Mouse (Mus musculus) kidney, embryonic 14.5 days (tissue): ENCODE results near the gene Cdiptos. TPM values are rescaled to one million over a fixed set of nuclear protein-coding genes. Genes with fewer than 3 reads are reported as not detected.

Experiments used
- ATAC-seq: fragments of 200-750 bp; cut with Nextera tagmentation; 2 replicates; pipeline ENCODE4 v1.8.0; 2017; ENCODE audit warnings: moderate number of reproducible peaks, mild to moderate bottlenecking, moderate TSS enrichment, moderate library complexity; ENCODE audit not compliant: low FRiP score, low TSS enrichment
- H3K27ac ChIP-seq: fragments of 300-500 bp; sonication (generic); 2 replicates; pipeline ENCODE4 v1.5.1; 2014; ENCODE audit warnings: low read depth, mild to moderate bottlenecking, low read length, moderate library complexity, mixed read lengths
- H3K27me3 ChIP-seq: fragments of 300-500 bp; sonication (generic); 2 replicates; pipeline ENCODE4 v1.6.1; 2014; ENCODE audit warnings: mild to moderate bottlenecking, low read length; ENCODE audit not compliant: control insufficient read depth, insufficient read depth
- H3K36me3 ChIP-seq: fragments of 300-500 bp; sonication (generic); 2 replicates; pipeline ENCODE4 v1.6.1; 2014; ENCODE audit warnings: low read length, mixed read lengths; ENCODE audit not compliant: control insufficient read depth, insufficient read depth
- H3K4me1 ChIP-seq: fragments of 300-500 bp; sonication (generic); 2 replicates; pipeline ENCODE4 v1.6.1; 2014; ENCODE audit warnings: low read length, mixed read lengths; ENCODE audit not compliant: control insufficient read depth, insufficient read depth
- H3K4me2 ChIP-seq: fragments of 300-500 bp; sonication (generic); replicated peaks from 2 replicates; pipeline ENCODE4 v1.6.1; 2014; ENCODE audit warnings: low read depth, mild to moderate bottlenecking, low read length
- H3K4me3 ChIP-seq: fragments of 300-500 bp; sonication (generic); 2 replicates; pipeline ENCODE4 v1.5.1; 2014; ENCODE audit warnings: mild to moderate bottlenecking, low read length
- H3K9ac ChIP-seq: fragments of 300-500 bp; sonication (generic); 2 replicates; pipeline ENCODE4 v1.6.1; 2014; ENCODE audit warnings: low read depth, mild to moderate bottlenecking, low read length, moderate library complexity
- H3K9me3 ChIP-seq: fragments of 300-500 bp; sonication (generic); 2 replicates; pipeline ENCODE4 v1.6.1; 2016; ENCODE audit warnings: low read length; ENCODE audit not compliant: control insufficient read depth
- WGBS: fragments of 180-500 bp; shearing (Covaris S2); extraction: QIAGEN DNeasy Blood & Tissue Kit; methylation state at CpG from one replicate; pipeline ENCODE4 v1.1.7; 2014; 5-methylcytosine and 5-hydroxymethylcytosine counted together
- polyA plus RNA-seq: library from polyadenylated mRNA; unstranded; fragments of >200 nt; fragmentation: Nextera tagmentation; extraction: Ambion mirVana; gene quantifications from 2 replicates; pipeline ENCODE4 v1.2.1, GENCODE M21; 2014

Gene Cdiptos
- polyA plus RNA-seq, 1 experiment from 2014 or later = 1.3 TPM

DNA sequence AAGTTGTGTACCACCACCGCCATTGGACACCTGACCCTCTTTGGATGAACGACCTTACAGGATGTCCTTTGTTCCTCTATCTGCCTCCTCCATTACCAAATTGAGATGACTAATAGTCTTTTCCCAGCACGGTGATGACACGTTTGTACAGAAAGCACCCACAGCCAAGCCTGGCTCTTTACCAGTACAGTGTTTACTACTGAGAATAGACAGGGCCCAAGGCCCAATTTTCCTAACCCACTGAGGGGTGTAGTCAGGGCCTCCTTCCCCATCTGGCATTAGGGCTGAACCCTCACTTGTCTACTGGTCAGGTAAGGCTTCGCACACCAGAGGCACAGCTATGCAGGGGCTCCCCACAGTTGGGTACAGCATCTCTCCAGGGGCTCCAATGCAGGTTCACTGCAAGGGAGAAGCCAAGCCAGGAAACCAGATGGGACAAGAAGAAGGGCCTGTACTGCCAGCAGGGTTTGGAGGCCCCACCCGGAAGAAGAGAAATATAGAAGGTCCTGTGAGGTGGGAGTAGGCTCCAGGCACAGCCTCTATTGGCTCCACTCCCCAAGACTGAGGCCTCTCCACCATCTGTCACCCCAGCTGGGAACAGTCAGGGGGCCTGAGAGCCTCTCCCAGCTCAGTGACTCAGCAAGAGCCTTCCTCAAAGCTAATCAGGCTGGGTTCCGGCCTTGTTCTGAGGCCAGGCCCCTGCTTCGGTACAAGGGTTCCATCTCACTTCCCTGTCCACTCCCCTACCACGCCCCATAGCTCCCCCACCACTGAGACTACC is 32.5 kb upstream of the Cdiptos start:
- Histone ChIP-seq H3K4me1 (peaks cover 9% of the 10 kb centered on the region), H3K27me3 (no peaks in the 10 kb centered on the region), H3K27ac (peak overlapping the region; percentile 77; the same call in 1 of the 2 replicates), H3K9me3 (no peaks in the 10 kb centered on the region), H3K4me3 (no peak overlapping the region), H3K36me3 (peaks cover 10% of the 10 kb centered on the region; the same call in 1 of the 2 replicates), H3K4me2 (no peak overlapping the region), H3K9ac (peak overlapping the region; percentile 45)
- peak; percentile 83 for ATAC-seq
- 46% methylated on average over 8 of the region's 9 CpGs for WGBS

DNA sequence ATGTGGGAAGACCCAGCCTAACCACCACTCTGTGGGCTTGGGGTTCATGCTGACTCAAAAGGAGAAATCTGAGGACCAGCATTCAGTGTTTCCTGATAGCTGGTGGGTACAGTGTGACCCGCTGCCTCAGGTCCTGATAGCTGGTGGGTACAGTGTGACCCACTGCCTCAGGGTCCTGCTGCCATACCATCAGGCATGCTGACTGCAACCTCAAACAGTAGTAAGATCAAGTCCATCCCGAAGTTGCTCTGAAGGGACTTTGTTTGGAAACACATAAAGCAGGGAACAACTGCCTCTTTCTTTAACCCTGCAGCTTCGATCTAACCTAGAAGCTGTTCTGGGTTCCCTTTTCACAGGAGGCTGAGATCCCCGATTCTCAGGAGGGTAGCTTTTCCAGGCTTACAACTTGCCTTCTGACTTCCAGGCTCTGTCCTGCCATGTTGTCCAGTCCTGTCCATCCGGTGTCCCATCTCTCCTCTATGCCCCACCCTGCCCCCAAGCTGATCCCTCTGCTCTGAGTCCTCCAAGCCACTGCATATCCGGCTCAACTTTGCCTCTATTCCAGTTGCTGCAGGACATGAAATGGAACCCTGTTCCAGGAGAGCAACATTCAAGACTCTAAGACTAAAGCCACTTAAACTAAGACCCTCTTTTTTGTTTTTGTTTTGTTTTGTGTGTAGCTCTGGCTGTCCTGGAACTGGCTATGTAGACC is 31.6 kb upstream of the Cdiptos start:
- H3K9ac ChIP-seq = no peak overlapping the region
- peaks cover 9% of the 10 kb centered on the region for H3K4me1 ChIP-seq
- peaks cover 4% of the 10 kb centered on the region; the same call in 1 of the 2 replicates for H3K36me3 ChIP-seq
- H3K4me2 ChIP-seq = no peak overlapping the region
- WGBS = 86% methylated on average over 6 of the region's 6 CpGs
- no peak for ATAC-seq
- no peak overlapping the region for H3K4me3 ChIP-seq
- H3K27me3 ChIP-seq = no peaks in the 10 kb centered on the region
- no peak overlapping the region for H3K27ac ChIP-seq
- no peaks in the 10 kb centered on the region for H3K9me3 ChIP-seq

DNA sequence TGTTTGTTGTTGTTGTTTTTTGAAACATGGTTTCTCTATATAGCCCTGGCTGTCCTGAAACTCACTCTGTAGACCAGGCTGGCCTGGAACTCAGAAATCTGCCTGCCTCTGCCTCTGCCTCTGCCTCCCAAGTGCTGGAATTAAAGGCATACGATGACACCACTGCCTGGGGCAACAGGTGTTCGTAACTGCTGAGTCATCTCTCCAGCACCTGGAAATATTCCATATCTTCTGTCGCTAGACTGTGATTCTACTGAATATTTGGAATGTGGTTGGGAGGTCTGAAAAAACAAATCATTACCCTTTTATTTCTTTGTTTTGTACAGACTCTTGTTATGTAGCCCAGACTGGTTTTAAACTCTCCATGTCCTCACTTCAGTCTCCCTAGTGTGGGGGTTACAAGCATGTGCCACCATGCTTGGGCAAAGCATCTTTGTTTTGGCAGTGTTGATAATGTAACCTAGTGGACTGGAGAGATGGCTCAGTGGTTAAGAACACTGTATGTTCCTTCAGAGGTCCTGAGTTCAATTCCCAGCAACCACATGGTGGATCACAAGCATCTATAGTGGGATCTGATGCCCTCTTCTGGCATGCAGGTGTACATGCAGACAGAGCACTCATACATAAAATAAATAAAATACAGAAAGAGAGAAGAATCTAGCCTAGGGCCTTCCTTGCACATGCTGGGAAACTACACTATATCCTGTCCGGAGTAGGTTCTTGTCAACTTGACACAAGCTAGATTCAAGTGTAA is 28.4 kb upstream of the Cdiptos start:
- Histone ChIP-seq H3K4me1 (peaks cover 4% of the 10 kb centered on the region), H3K4me3 (no peak overlapping the region), H3K9ac (no peak overlapping the region), H3K27ac (no peak overlapping the region), H3K4me2 (no peak overlapping the region), H3K9me3 (no peaks in the 10 kb centered on the region), H3K27me3 (no peaks in the 10 kb centered on the region), H3K36me3 (no peaks in the 10 kb centered on the region)
- WGBS = 88% methylated on average over 4 of the region's 4 CpGs
- no peak for ATAC-seq

DNA sequence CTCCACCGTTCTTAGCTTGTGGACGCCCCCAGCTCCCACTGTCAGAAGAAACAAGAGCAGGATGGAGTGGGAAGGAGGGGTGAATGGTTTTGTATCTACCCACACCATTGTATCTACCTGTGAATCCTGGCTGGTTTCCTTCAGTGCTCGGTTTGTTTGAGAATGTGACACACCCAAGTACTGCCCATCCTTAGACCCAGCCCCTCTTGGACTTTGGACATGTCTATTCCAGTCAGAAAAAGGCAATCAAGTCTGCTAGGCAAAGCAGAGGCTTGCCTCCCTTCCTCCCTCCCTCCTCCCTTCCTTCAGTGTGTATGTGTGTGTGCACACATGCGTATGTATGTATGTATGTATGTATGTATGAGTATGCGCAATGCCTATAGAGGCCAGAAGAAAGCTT is 27.7 kb upstream of the Cdiptos start:
- no peak for ATAC-seq
- no peak overlapping the region for H3K4me2 ChIP-seq
- no peak overlapping the region for H3K9ac ChIP-seq
- H3K36me3 ChIP-seq = no peaks in the 10 kb centered on the region
- no peaks in the 10 kb centered on the region for H3K27me3 ChIP-seq
- no peak overlapping the region for H3K4me3 ChIP-seq
- H3K9me3 ChIP-seq = no peaks in the 10 kb centered on the region
- 87% methylated on average over 5 of the region's 5 CpGs for WGBS
- peaks cover 4% of the 10 kb centered on the region for H3K4me1 ChIP-seq
- H3K27ac ChIP-seq = no peak overlapping the region

DNA sequence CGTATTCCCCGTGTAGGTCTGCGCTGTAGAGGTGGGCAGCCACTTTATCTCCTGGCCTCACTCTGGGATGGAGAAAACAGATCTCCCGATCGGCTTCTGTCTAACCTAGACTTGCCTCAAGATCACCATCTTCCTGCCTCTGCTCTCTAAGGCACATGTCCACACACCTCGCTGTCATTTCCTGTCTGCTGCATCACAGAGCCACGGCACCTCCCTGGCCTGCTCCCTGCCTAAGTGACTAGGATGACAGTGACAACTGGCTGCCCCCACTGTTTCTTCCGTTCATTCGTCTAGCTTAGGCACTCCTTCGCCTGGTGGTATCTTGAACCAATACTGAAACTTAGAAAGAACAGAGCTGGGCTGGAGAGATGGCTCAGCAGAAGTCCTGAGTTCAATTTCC is 23.7 kb upstream of the Cdiptos start:
- 73% methylated on average over 10 of the region's 10 CpGs for WGBS
- no peak overlapping the region for H3K4me2 ChIP-seq
- H3K9ac ChIP-seq = no peak overlapping the region
- H3K4me3 ChIP-seq = no peak overlapping the region
- no peak for ATAC-seq
- H3K36me3 ChIP-seq = no peaks in the 10 kb centered on the region
- H3K4me1 ChIP-seq = no peaks in the 10 kb centered on the region
- H3K27me3 ChIP-seq = no peaks in the 10 kb centered on the region
- H3K27ac ChIP-seq = no peak overlapping the region
- no peaks in the 10 kb centered on the region for H3K9me3 ChIP-seq

DNA sequence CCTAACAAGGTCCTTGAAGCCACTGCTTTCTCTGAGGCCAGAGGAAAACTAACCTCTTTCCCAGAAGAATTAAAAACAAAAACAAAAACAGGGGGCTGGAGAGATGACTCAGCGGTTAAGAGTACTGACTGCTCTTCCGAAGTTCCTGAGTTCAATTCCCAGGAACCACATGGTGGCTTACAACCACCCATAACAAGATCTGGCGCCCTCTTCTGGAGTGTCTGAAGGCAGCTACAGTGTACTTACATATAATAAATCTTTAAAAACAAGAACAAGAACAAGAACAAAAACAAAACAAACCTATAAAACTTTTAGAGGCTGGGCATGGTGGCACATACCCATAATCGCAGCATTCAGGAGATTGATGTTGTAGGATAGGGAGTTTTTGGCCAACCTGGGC is 20.6 kb upstream of the Cdiptos start:
- Histone ChIP-seq H3K36me3 (no peaks in the 10 kb centered on the region), H3K4me2 (no peak overlapping the region), H3K4me1 (no peaks in the 10 kb centered on the region), H3K9me3 (no peaks in the 10 kb centered on the region), H3K27ac (no peak overlapping the region), H3K9ac (no peak overlapping the region), H3K27me3 (no peaks in the 10 kb centered on the region), H3K4me3 (no peak overlapping the region)
- WGBS = 86% methylated on average over 4 of the region's 4 CpGs
- no peak for ATAC-seq

DNA sequence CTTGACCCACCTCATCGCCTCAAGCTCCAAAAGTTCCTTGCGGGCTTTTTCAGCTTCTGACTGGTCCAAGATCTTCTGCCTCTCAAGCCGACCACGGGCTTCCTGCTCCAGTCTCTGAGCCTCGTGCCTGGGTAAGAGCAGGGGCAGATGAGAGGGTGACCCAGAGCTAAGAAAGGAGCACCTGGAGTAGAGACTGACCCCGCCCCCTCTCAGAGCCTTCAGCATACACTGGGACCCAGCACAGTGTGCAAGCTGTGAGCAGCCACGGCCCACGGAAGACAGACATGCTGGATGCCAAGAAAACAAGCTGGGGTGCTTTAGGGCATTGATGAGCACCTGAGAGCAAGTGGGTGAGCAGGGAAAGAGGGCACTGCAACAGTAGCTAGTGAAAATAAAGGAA is 12.9 kb upstream of the Cdiptos start:
- no peak overlapping the region for H3K4me2 ChIP-seq
- no peak overlapping the region for H3K27ac ChIP-seq
- no peak overlapping the region for H3K4me3 ChIP-seq
- no peaks in the 10 kb centered on the region for H3K36me3 ChIP-seq
- WGBS = 73% methylated on average over 8 of the region's 8 CpGs
- H3K4me1 ChIP-seq = no peaks in the 10 kb centered on the region
- H3K27me3 ChIP-seq = no peaks in the 10 kb centered on the region
- H3K9ac ChIP-seq = no peak overlapping the region
- ATAC-seq = no peak
- no peaks in the 10 kb centered on the region for H3K9me3 ChIP-seq

DNA sequence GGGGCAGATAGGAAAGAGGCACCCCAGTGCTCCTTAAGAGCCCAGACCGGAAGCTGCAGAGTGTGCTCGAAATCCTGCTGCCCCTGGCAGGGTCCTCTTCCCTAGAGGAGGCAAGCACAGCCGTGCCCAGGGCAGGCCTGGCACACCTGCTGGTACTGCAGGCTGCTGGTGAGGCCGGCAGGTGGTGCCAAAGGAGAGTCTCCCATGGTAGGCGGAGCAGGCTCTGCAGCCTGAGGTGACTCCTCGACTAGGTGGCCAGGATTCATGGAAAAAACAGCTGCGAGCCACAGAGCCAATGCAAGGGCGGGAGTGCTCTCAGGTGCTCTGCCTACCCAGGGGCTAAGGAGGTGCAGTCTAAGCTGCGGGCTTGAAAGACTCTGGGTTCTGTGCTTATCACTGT is 10.4 kb upstream of the Cdiptos start:
- H3K36me3 ChIP-seq = no peaks in the 10 kb centered on the region; the same call in 1 of the 2 replicates
- H3K27me3 ChIP-seq = no peaks in the 10 kb centered on the region
- no peak overlapping the region for H3K4me3 ChIP-seq
- no peak overlapping the region for H3K4me2 ChIP-seq
- H3K27ac ChIP-seq = no peak overlapping the region
- H3K9me3 ChIP-seq = no peaks in the 10 kb centered on the region
- no peak overlapping the region for H3K9ac ChIP-seq
- WGBS = 45% methylated on average over 9 of the region's 9 CpGs
- peak; percentile 59; the same call in 1 of the 2 replicates for ATAC-seq
- no peaks in the 10 kb centered on the region for H3K4me1 ChIP-seq
